Mouse (Mus musculus) hindbrain, embryonic 14.5 days (tissue): Measurements from ENCODE around the gene Slc26a8. TPM values are rescaled to one million over a fixed set of nuclear protein-coding genes. Genes with fewer than 3 reads are reported as not detected.

Source experiments
- ATAC-seq: fragments of 200-750 bp; cut with Nextera tagmentation; 2 replicates; pipeline ENCODE4 v1.8.0; 2017; ENCODE audit warnings: moderate number of reproducible peaks, mild to moderate bottlenecking, moderate TSS enrichment, moderate library complexity; ENCODE audit not compliant: low FRiP score
- DNase-seq: peaks from one replicate; pipeline ENCODE4 v3.0.0-alpha.2; 2015; ENCODE audit warnings: low spot score
- H3K27ac ChIP-seq: fragments of 300-500 bp; sonication (generic); 2 replicates; pipeline ENCODE4 v1.5.1; 2014; ENCODE audit warnings: mild to moderate bottlenecking, moderate library complexity
- H3K27me3 ChIP-seq: fragments of 300-500 bp; sonication (generic); 2 replicates; pipeline ENCODE4 v1.6.1; 2014; ENCODE audit warnings: mild to moderate bottlenecking, low read length, mixed read lengths; ENCODE audit not compliant: control insufficient read depth, insufficient read depth
- H3K36me3 ChIP-seq: fragments of 300-500 bp; sonication (generic); replicated peaks from 2 replicates; pipeline ENCODE4 v1.6.1; 2014; ENCODE audit not compliant: control insufficient read depth, insufficient read depth
- H3K4me1 ChIP-seq: fragments of 300-500 bp; sonication (generic); replicated peaks from 2 replicates; pipeline ENCODE4 v1.6.1; 2014; ENCODE audit warnings: antibody characterized with exemption, low read length, mixed read lengths; ENCODE audit not compliant: control insufficient read depth, insufficient read depth
- H3K4me2 ChIP-seq: fragments of 300-500 bp; sonication (generic); replicated peaks from 2 replicates; pipeline ENCODE4 v1.6.1; 2014; ENCODE audit warnings: mild to moderate bottlenecking, moderate library complexity
- H3K4me3 ChIP-seq: fragments of 300-500 bp; sonication (generic); replicated peaks from 2 replicates; pipeline ENCODE4 v1.5.1; 2014; ENCODE audit warnings: mild to moderate bottlenecking, low read length
- H3K9ac ChIP-seq: fragments of 300-500 bp; sonication (generic); 2 replicates; pipeline ENCODE4 v1.6.1; 2014
- H3K9me3 ChIP-seq: fragments of 300-500 bp; sonication (generic); 2 replicates; pipeline ENCODE4 v1.6.1; 2016; ENCODE audit warnings: low read length; ENCODE audit not compliant: control insufficient read depth
- WGBS: fragments of 180-500 bp; shearing (Covaris S2); extraction: QIAGEN DNeasy Blood & Tissue Kit; methylation state at CpG from one replicate; pipeline ENCODE4 v1.1.7; 2014; 5-methylcytosine and 5-hydroxymethylcytosine counted together
- polyA plus RNA-seq: library from polyadenylated mRNA; unstranded; fragments of >200 nt; fragmentation: Nextera tagmentation; extraction: Ambion mirVana; gene quantifications from 2 replicates; pipeline ENCODE4 v1.2.1, GENCODE M21; 2014

Gene Slc26a8
- polyA plus RNA-seq, 1 experiment from 2014 or later = 1.8 TPM

- Histone ChIP-seq H3K4me3 (no peak overlapping the region), H3K9me3 (no peaks in the 10 kb centered on the region), H3K27ac (no peak overlapping the region), H3K36me3 (no peaks in the 10 kb centered on the region), H3K9ac (no peak overlapping the region), H3K4me2 (no peak overlapping the region), H3K4me1 (no peaks in the 10 kb centered on the region; the same call in 1 of the 2 replicates), H3K27me3 (no peaks in the 10 kb centered on the region)
- 54% methylated on average over 6 of the region's 6 CpGs for WGBS
- DNase-seq (no peak), ATAC-seq (no peak)
These were observed 30.5 kb downstream of the Slc26a8 start for GRCm38 (mm10) chr17:28659564-28659963.

GRCm38 (mm10) chr17:28657936-28658335 is 32.1 kb downstream of the Slc26a8 start:
- Histone ChIP-seq H3K36me3 (no peaks in the 10 kb centered on the region), H3K4me2 (no peak overlapping the region), H3K4me3 (no peak overlapping the region), H3K9me3 (no peaks in the 10 kb centered on the region), H3K27ac (no peak overlapping the region; the same call in 1 of the 2 replicates), H3K9ac (no peak overlapping the region), H3K27me3 (no peaks in the 10 kb centered on the region), H3K4me1 (no peaks in the 10 kb centered on the region; the same call in 1 of the 2 replicates)
- 27% methylated on average over 4 of the region's 4 CpGs for WGBS
- ATAC-seq (peak; percentile 51; the same call in 1 of the 2 replicates), DNase-seq (peak; percentile 61)

GRCm38 (mm10) chr17:28650268-28650667 is 39.8 kb downstream of the Slc26a8 start:
- H3K4me3 ChIP-seq = no peak overlapping the region
- WGBS = 65% methylated on average over 3 of the region's 3 CpGs

GRCm38 (mm10) chr17:28648607-28649370 is 41.2 kb downstream of the Slc26a8 start:
- Histone ChIP-seq H3K27me3 (no peaks in the 10 kb centered on the region), H3K9ac (no peak overlapping the region), H3K36me3 (no peaks in the 10 kb centered on the region), H3K4me1 (no peaks in the 10 kb centered on the region), H3K4me2 (no peak overlapping the region), H3K27ac (no peak overlapping the region), H3K9me3 (no peaks in the 10 kb centered on the region), H3K4me3 (no peak overlapping the region)
- ATAC-seq (no peak), DNase-seq (no peak)
- 51% methylated on average over 6 of the region's 6 CpGs for WGBS

More at GRCm38 (mm10) chr17:28650268-28650667, 39.8 kb downstream of the Slc26a8 start:
- DNase-seq = no peak
- H3K27me3 ChIP-seq = no peaks in the 10 kb centered on the region
- no peaks in the 10 kb centered on the region for H3K9me3 ChIP-seq
- H3K27ac ChIP-seq = no peak overlapping the region
- H3K36me3 ChIP-seq = no peaks in the 10 kb centered on the region
- no peak overlapping the region for H3K9ac ChIP-seq
- H3K4me1 ChIP-seq = no peaks in the 10 kb centered on the region
- no peak for ATAC-seq
- H3K4me2 ChIP-seq = no peak overlapping the region

- H3K36me3 ChIP-seq = no peaks in the 10 kb centered on the region
- no peaks in the 10 kb centered on the region for H3K27me3 ChIP-seq
- WGBS = 64% methylated on average over 3 of the region's 3 CpGs
- ATAC-seq (no peak), DNase-seq (no peak)
- no peak overlapping the region for H3K4me2 ChIP-seq
- H3K4me3 ChIP-seq = no peak overlapping the region
- H3K9ac ChIP-seq = no peak overlapping the region
- no peaks in the 10 kb centered on the region for H3K4me1 ChIP-seq
- no peak overlapping the region for H3K27ac ChIP-seq
- no peaks in the 10 kb centered on the region for H3K9me3 ChIP-seq
These were observed 43.8 kb downstream of the Slc26a8 start for GRCm38 (mm10) chr17:28646221-28646620.

- no peak overlapping the region for H3K4me3 ChIP-seq
- 51% methylated on average over 4 of the region's 4 CpGs for WGBS
- no peak overlapping the region for H3K27ac ChIP-seq
- no peaks in the 10 kb centered on the region for H3K36me3 ChIP-seq
- H3K4me2 ChIP-seq = no peak overlapping the region
- H3K27me3 ChIP-seq = no peaks in the 10 kb centered on the region
- no peak for DNase-seq
- no peak overlapping the region for H3K9ac ChIP-seq
- ATAC-seq = no peak
- H3K9me3 ChIP-seq = no peaks in the 10 kb centered on the region
- H3K4me1 ChIP-seq = no peaks in the 10 kb centered on the region
These were observed 45.9 kb downstream of the Slc26a8 start for GRCm38 (mm10) chr17:28644112-28644511.

GRCm38 (mm10) chr17:28643697-28644096 is 46.3 kb downstream of the Slc26a8 start:
- 37% methylated on average over 3 of the region's 3 CpGs for WGBS
- H3K9ac ChIP-seq = no peak overlapping the region
- H3K27ac ChIP-seq = no peak overlapping the region
- no peaks in the 10 kb centered on the region for H3K27me3 ChIP-seq
- no peaks in the 10 kb centered on the region for H3K9me3 ChIP-seq
- DNase-seq = no peak
- H3K4me2 ChIP-seq = no peak overlapping the region
- H3K4me1 ChIP-seq = no peaks in the 10 kb centered on the region
- H3K4me3 ChIP-seq = no peak overlapping the region
- H3K36me3 ChIP-seq = no peaks in the 10 kb centered on the region
- no peak for ATAC-seq

- no peak overlapping the region for H3K4me2 ChIP-seq
- H3K9me3 ChIP-seq = no peaks in the 10 kb centered on the region
- H3K36me3 ChIP-seq = no peaks in the 10 kb centered on the region
- no peak overlapping the region for H3K4me3 ChIP-seq
- H3K9ac ChIP-seq = no peak overlapping the region
- no peak overlapping the region for H3K27ac ChIP-seq
- ATAC-seq = no peak
- no peaks in the 10 kb centered on the region for H3K27me3 ChIP-seq
- H3K4me1 ChIP-seq = no peaks in the 10 kb centered on the region
- 85% methylated on average over 3 of the region's 3 CpGs for WGBS
- DNase-seq = no peak
These were observed 49.9 kb downstream of the Slc26a8 start for GRCm38 (mm10) chr17:28640113-28640512.

- no peaks in the 10 kb centered on the region for H3K36me3 ChIP-seq
- H3K4me2 ChIP-seq = no peak overlapping the region
- H3K9me3 ChIP-seq = no peaks in the 10 kb centered on the region
- H3K4me3 ChIP-seq = no peak overlapping the region
- H3K27ac ChIP-seq = no peak overlapping the region
- ATAC-seq = no peak
- no peak overlapping the region for H3K9ac ChIP-seq
- H3K27me3 ChIP-seq = no peaks in the 10 kb centered on the region
- H3K4me1 ChIP-seq = no peaks in the 10 kb centered on the region
- WGBS = 85% methylated on average over 7 of the region's 7 CpGs
- no peak for DNase-seq
These were observed 52.0 kb downstream of the Slc26a8 start for GRCm38 (mm10) chr17:28637711-28638690.
